Mouse (Mus musculus) embryonic facial prominence, embryonic 10.5 days (tissue): ENCODE data around the gene Efna2. TPM values are rescaled to one million over a fixed set of nuclear protein-coding genes. Genes with fewer than 3 reads are reported as not detected.
"Not testable (repeated sequence)": the region's sequence is repeated elsewhere in the genome, so short reads cannot be mapped to it uniquely, and the experiment has no call there.

Experiments
- DNase-seq: peaks from one replicate; pipeline ENCODE4 v3.0.0-alpha.2; 2017; ENCODE audit warnings: low spot score
- H3K27ac ChIP-seq: fragments of 300-500 bp; sonication (generic); replicated peaks from 2 replicates; pipeline ENCODE4 v1.5.1; 2016; ENCODE audit warnings: mild to moderate bottlenecking
- H3K27me3 ChIP-seq: fragments of 300-500 bp; sonication (generic); replicated peaks from 2 replicates; pipeline ENCODE4 v1.6.1; 2016; ENCODE audit warnings: low read depth, mild to moderate bottlenecking; ENCODE audit not compliant: poor library complexity, severe bottlenecking
- H3K36me3 ChIP-seq: fragments of 300-500 bp; sonication (generic); replicated peaks from 2 replicates; pipeline ENCODE4 v1.6.1; 2016; ENCODE audit warnings: mild to moderate bottlenecking, moderate library complexity
- H3K4me1 ChIP-seq: fragments of 300-500 bp; sonication (generic); 2 replicates; pipeline ENCODE4 v1.6.1; 2016
- H3K4me3 ChIP-seq: fragments of 300-500 bp; sonication (generic); 2 replicates; pipeline ENCODE4 v1.5.1; 2016; ENCODE audit warnings: mild to moderate bottlenecking, moderate library complexity
- H3K9me3 ChIP-seq: fragments of 300-500 bp; sonication (generic); 2 replicates; pipeline ENCODE4 v1.6.1; 2016; ENCODE audit warnings: mild to moderate bottlenecking
- WGBS: fragments of 180-500 bp; shearing (Covaris S2); methylation state at CpG from one replicate; pipeline ENCODE4 v1.1.7; 2016; 5-methylcytosine and 5-hydroxymethylcytosine counted together
- polyA plus RNA-seq: library from polyadenylated mRNA; unstranded; fragments of >200 nt; fragmentation: Nextera tagmentation; extraction: Ambion mirVana; gene quantifications from 2 replicates; pipeline ENCODE4 v1.2.1, GENCODE M21; 2016

Gene Efna2
- polyA plus RNA-seq, 1 experiment from 2014 or later: 45.2 TPM

- H3K4me1 ChIP-seq: peaks cover 45% of the 10 kb centered on the region
- H3K36me3 ChIP-seq, H3K27ac ChIP-seq, DNase-seq, H3K27me3 ChIP-seq, H3K9me3 ChIP-seq, H3K4me3 ChIP-seq: not testable (repeated sequence)
- 93% methylated on average over 2 of the region's 2 CpGs for WGBS
Observed at GRCm38 (mm10) chr10:80223137-80223536, 43.9 kb downstream of the Efna2 start.

DNA sequence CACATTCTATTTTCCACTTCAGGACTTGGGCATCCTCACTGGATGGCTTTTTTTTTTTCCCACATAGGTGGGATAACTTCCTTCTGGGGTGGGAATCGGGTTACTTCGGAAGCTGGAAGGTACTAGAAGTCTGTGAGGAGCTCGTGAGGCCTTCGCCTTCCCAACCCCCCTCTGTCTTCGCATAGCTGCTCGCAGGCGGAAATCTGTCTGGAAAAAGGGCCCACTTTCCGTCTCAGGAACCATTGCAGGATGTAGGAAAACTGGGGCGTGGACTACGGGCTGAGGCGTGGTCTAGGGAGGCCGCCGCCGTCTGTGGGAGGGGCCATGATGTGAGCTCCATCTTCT lies 46.8 kb downstream of the Efna2 start:
- H3K9me3 ChIP-seq: no peaks in the 10 kb centered on the region
- H3K4me1 ChIP-seq: peaks cover 56% of the 10 kb centered on the region
- WGBS: under 1% methylated on average over 14 of the region's 14 CpGs
- H3K4me3 ChIP-seq: peak overlapping the region; percentile 93
- no peaks in the 10 kb centered on the region for H3K27me3 ChIP-seq
- H3K36me3 ChIP-seq: peaks cover 33% of the 10 kb centered on the region
- DNase-seq: no peak
- peak overlapping the region; percentile 99 for H3K27ac ChIP-seq

- no peaks in the 10 kb centered on the region for H3K27me3 ChIP-seq
- peaks cover 39% of the 10 kb centered on the region for H3K36me3 ChIP-seq
- H3K4me1 ChIP-seq: peaks cover 53% of the 10 kb centered on the region
- under 1% methylated on average over 75 of the region's 75 CpGs for WGBS
- H3K27ac ChIP-seq: peak within 1 kb of the TSS; percentile 99
- no peaks in the 10 kb centered on the region for H3K9me3 ChIP-seq
- H3K4me3 ChIP-seq: peak within 1 kb of the TSS; percentile 93
- DNase-seq: peak; percentile 100
Observed at GRCm38 (mm10) chr10:80226416-80227165, 47.3 kb downstream of the Efna2 start, which contains the start of gene Mum1. TSS of gene Mum1 (plus strand) at chr10:80226434.

GRCm38 (mm10) chr10:80227166-80227539 lies 47.9 kb downstream of the Efna2 start:
- peak overlapping the region; percentile 99 for H3K27ac ChIP-seq
- peaks cover 54% of the 10 kb centered on the region for H3K4me1 ChIP-seq
- H3K27me3 ChIP-seq: no peaks in the 10 kb centered on the region
- H3K36me3 ChIP-seq: peaks cover 44% of the 10 kb centered on the region
- H3K4me3 ChIP-seq: peak overlapping the region; percentile 93
- WGBS: 11% methylated on average over 10 of the region's 10 CpGs
- no peaks in the 10 kb centered on the region for H3K9me3 ChIP-seq
- DNase-seq: peak; percentile 41

DNA sequence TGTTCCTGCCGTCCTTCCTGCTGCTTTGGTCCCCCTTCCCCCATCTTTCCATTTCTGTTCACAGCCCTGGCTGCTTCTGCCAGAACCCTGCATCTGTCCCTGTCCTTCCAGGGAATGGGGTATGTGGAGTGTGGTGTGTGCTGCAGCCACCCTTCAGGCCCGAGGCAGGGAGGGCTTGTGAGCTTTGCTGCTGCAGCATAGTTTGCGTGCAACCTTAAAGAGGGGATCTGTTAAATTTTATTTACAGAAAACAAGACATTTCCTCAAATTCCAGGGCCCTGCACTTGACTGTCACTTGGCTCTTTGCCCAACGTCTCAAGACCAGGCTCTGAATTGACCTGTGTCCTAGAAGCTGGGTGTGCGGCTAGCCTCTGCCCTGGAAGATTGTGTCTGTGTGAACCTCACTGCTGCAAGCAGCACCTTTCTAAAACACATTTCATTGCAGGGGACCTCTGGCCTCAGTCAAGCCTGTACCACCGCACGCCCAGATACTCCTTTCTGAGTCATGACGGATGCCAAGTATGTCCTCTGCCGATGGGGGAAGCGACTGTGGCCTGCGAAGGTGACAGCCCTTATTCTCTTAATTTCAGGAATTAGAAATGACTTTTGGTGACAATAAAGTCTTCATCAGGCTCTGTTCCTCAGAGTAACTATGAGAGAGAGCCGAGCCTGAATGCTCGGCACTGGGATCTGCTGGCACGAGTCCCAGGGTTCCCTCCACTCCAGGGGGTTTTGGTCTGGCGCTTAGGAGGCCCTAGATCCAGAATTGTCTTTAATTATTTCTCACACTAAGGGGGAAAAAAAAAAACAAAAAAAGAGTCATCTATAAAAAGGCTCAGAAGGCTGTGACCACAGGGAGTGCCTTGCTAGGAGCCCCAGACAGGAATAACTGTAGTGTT lies 48.8 kb downstream of the Efna2 start:
- Histone ChIP-seq H3K36me3 (peaks cover 54% of the 10 kb centered on the region), H3K27ac (peak overlapping the region; percentile 99), H3K4me3 (peak overlapping the region; percentile 93), H3K4me1 (peaks cover 64% of the 10 kb centered on the region), H3K27me3 (no peaks in the 10 kb centered on the region), H3K9me3 (no peaks in the 10 kb centered on the region)
- WGBS: 73% methylated on average over 15 of the region's 15 CpGs
- no peak for DNase-seq

DNA sequence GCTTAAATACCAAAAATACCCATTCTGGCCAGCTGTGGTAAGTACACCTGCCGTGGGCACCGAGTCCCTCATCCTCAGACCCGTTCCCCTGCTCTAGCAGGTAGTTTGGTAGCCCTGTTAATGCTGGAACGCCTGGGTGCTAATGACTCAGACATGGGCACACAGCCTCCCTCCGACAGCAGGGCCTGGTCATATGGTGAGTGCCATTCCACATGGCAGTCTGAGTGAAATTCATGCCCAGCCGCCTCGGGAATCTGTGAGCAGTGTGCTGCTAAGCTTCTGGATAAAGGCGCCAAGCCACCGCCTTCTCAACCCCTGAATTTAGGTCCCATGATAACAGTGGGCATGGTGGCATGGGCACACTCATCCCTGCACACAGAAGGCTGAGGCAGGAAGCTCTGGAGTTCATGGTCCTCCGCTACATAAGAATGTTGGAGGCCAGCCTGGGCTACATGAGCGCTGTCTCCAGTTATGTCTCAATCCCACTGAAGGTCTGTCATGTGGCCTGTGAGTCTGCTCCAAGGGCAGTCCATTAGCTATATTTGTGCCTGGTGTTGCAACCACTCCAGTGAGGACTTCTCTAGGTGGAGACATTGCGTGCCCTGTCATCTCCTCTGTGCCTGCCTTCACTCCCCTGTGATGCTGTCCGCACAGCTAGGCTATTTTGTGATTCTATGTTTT lies 57.0 kb downstream of the Efna2 start:
- Histone ChIP-seq H3K36me3 (peaks cover 100% of the 10 kb centered on the region), H3K4me1 (peaks cover 21% of the 10 kb centered on the region), H3K4me3 (no peak overlapping the region), H3K27me3 (no peaks in the 10 kb centered on the region), H3K9me3 (no peaks in the 10 kb centered on the region), H3K27ac (no peak overlapping the region)
- no peak for DNase-seq
- WGBS: 95% methylated on average over 13 of the region's 13 CpGs

- no peak overlapping the region for H3K4me3 ChIP-seq
- H3K36me3 ChIP-seq: peaks cover 100% of the 10 kb centered on the region
- WGBS: 89% methylated on average over 4 of the region's 4 CpGs
- no peak overlapping the region for H3K27ac ChIP-seq
- DNase-seq: no peak
- no peaks in the 10 kb centered on the region for H3K27me3 ChIP-seq
- H3K9me3 ChIP-seq: no peaks in the 10 kb centered on the region
- peaks cover 15% of the 10 kb centered on the region for H3K4me1 ChIP-seq
Observed at GRCm38 (mm10) chr10:80237020-80237419, 57.7 kb downstream of the Efna2 start.

DNA sequence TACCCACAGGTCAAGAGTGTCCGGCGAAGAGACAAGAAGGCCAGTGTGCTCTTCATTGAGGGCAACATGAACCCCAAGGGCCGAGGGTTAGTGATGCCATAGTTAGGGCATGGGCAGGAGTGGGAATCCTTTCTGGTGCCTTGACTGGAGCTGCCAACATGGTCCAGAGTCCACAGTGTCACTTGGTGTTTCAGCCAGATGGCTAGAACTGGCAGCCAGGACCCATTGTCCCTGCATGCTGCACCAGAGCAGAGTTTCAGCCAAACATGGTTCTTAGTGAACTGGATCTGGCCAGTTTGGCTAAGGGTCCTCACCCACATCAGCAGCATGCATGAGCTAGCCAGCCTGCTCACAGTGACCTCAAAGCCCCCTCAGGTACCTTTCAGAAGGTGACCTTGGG lies 59.0 kb downstream of the Efna2 start:
- no peak for DNase-seq
- WGBS: 96% methylated on average over 3 of the region's 3 CpGs
- Histone ChIP-seq H3K9me3 (no peaks in the 10 kb centered on the region), H3K4me3 (no peak overlapping the region; the same call in 1 of the 2 replicates), H3K36me3 (peaks cover 100% of the 10 kb centered on the region), H3K27me3 (no peaks in the 10 kb centered on the region), H3K27ac (no peak overlapping the region), H3K4me1 (peaks cover 2% of the 10 kb centered on the region)

Other genes with a start within 250 kb of the Efna2 start
- gene Wdr18, start 219.3 kb upstream of the Efna2 start, polyA plus RNA-seq: 166 TPM in 2 replicates
- gene Grin3b, start 208.8 kb upstream of the Efna2 start, polyA plus RNA-seq: 0.13 and 0.44 TPM in 2 replicates
- gene Tmem259, start 195.2 kb upstream of the Efna2 start, polyA plus RNA-seq: 12.3 and 12.4 TPM in 2 replicates
- 234 and 253 TPM in 2 replicates for gene Cnn2, start 190.9 kb upstream of the Efna2 start, polyA plus RNA-seq
- gene Abca7, start 183.0 kb upstream of the Efna2 start, polyA plus RNA-seq: 2.9 and 3.2 TPM in 2 replicates
- gene Arhgap45, start 162.8 kb upstream of the Efna2 start, polyA plus RNA-seq: 11.2 and 11.3 TPM in 2 replicates
- 312 and 316 TPM in 2 replicates for gene Polr2e, start 139.7 kb upstream of the Efna2 start, polyA plus RNA-seq
- 618 and 672 TPM in 2 replicates for gene Gpx4, start 132.3 kb upstream of the Efna2 start, polyA plus RNA-seq
- 16.2 and 18.2 TPM in 2 replicates for gene Sbno2, start 73.9 kb upstream of the Efna2 start, polyA plus RNA-seq
- gene Stk11, start 63.7 kb upstream of the Efna2 start, polyA plus RNA-seq: 16.1 and 17.5 TPM in 2 replicates
- gene Atp5d, start 40.9 kb upstream of the Efna2 start, polyA plus RNA-seq: 491 and 493 TPM in 2 replicates
- gene Cbarp, start 38.6 kb upstream of the Efna2 start, polyA plus RNA-seq: 4.9 and 8.5 TPM in 2 replicates
- gene Midn, start 31.2 kb upstream of the Efna2 start, polyA plus RNA-seq: 22.2 TPM in 2 replicates
- gene Cirbp, start 13.5 kb upstream of the Efna2 start, polyA plus RNA-seq: 93.2 and 110 TPM in 2 replicates
- gene 1600002K03Rik, start 6.5 kb upstream of the Efna2 start, polyA plus RNA-seq: 10.8 and 12.0 TPM in 2 replicates
- 95.9 and 98.1 TPM in 2 replicates for gene Mum1, start 47.0 kb downstream of the Efna2 start, polyA plus RNA-seq
- gene Ndufs7, start 69.6 kb downstream of the Efna2 start, polyA plus RNA-seq: 303 and 309 TPM in 2 replicates
- 24.4 and 25.0 TPM in 2 replicates for gene Gamt, start 81.5 kb downstream of the Efna2 start, polyA plus RNA-seq
- 56.2 and 58.5 TPM in 2 replicates for gene Dazap1, start 82.0 kb downstream of the Efna2 start, polyA plus RNA-seq
- 1,079 and 1,119 TPM in 2 replicates for gene Rps15, start 113.0 kb downstream of the Efna2 start, polyA plus RNA-seq
- 11.8 and 12.6 TPM in 2 replicates for gene Apc2, start 116.5 kb downstream of the Efna2 start, polyA plus RNA-seq
- gene 2310011J03Rik, start 141.1 kb downstream of the Efna2 start, polyA plus RNA-seq: 53.7 and 56.2 TPM in 2 replicates
- gene Pcsk4, start 150.0 kb downstream of the Efna2 start, polyA plus RNA-seq: 5.0 and 5.5 TPM in 2 replicates
- 6.6 TPM in 2 replicates for gene Reep6, start 150.5 kb downstream of the Efna2 start, polyA plus RNA-seq
- 0.65 and 0.88 TPM in 2 replicates for gene Adamtsl5, start 168.9 kb downstream of the Efna2 start, polyA plus RNA-seq
- gene Plk5, start 177.0 kb downstream of the Efna2 start, polyA plus RNA-seq: 0.37 and 0.43 TPM in 2 replicates
- gene Mex3d, start 208.2 kb downstream of the Efna2 start, polyA plus RNA-seq: 6.4 and 7.1 TPM in 2 replicates
- gene Mbd3, start 220.1 kb downstream of the Efna2 start, polyA plus RNA-seq: 371 and 377 TPM in 2 replicates
- gene Uqcr11, start 227.3 kb downstream of the Efna2 start, polyA plus RNA-seq: 615 and 629 TPM in 2 replicates